Mouse (Mus musculus) layer of hippocampus, adult 18-20 months (tissue): ENCODE results near the gene Stkld1. TPM values are rescaled to one million over a fixed set of nuclear protein-coding genes. Genes with fewer than 3 reads are reported as not detected.

Experiments
- DNase-seq, 2 experiments: peaks; one replicate each; pipeline ENCODE4 v3.0.0; 2022; ENCODE audit warnings: low spot score in 2 of 2
- total RNA-seq, 2 experiments: library from RNA; stranded (reverse); gene quantifications; 2 replicates each; pipeline ENCODE4 v1.2.3; 2021

Stkld1 gene
- total RNA-seq, 2 experiments from 2014 or later: 0.15 to 0.30 TPM

DNA sequence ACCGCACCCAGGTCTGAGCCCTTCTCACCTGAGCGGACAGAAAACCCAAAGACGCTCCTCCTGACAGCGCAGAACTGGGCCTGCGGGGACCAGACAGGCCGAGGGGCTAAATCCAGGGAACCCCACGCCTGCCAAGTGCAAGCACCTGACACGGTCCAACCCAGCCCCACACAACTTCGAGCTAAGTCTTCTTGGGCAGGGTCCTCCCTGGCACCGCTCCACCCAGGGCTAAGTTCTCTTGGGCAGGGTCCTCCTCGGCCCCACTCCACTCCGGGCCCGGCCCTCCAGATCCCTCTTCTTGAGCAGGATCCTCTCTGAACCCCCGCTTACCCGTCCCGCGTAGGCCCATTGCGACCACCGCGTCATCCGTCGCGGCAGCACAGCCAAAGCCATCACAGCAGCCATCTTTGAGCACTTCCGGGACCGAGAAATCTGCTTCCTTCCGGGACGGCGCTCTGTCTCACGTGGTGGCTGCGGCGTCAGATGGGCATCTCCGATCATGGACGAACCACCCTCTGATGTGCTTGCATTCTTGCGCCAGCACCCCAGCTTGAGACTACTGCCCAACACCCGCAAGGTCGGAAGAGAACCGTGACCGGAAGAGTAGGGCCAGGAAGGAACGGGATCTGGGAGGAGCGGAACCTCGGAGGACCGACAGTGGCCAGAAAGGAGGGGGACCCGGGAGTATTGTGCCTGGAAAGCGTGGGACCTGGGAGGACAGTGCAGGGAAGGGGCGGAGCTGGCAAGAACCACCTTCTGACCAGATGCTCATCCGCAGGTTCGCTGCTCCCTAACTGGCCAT is 17.7 kb upstream of the Stkld1 start, which contains the start of the genes Surf2 and Surf1:
Gene Surf2, plus strand, starts transcription at position 441 of the 802 bp plus-strand sequence.
Gene Surf1, minus strand, starts transcription at position 604 of the 802 bp plus-strand sequence.
- DNase-seq: peak; percentile 86 to 89

DNA sequence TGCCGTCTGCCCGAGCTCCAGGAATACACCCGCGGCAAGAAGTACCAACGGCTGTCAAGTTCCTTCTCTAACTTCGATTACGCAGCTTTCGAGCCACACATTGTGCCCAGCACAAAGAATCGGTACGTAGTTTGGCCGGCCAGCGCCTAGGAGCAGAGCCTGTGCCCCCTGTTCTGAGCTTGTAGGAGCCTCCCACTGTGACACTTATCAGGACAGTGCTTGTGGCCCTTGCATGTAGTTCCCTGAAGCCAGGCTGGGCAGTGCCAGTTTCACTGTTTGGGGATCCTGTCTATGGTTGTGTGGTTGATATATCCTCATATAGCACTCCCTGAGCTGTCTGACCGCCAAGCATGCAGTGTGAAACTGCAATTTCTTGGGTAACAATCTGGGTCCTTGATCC is 17.1 kb upstream of the Stkld1 start:
- DNase-seq: no peak

DNA sequence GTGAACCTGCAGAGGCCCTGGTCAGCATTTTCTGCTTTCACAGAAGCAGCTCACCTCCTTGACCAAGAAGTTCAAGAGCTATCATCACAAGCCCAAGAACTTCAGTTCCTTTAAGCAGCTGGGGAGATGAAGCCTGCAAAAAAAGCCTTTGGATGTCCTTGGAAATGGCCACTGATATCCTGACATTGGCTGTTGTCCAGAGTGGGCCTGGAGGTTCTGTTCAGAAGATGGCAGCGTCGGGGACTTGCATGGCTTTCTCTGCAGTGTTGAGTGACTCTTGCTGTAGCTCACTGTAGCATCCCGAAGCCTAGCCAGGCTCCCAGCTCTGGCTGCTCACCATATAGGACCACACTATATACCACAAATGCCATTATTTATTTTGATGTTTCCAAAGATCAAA is 14.2 kb upstream of the Stkld1 start:
- no peak for DNase-seq

DNA sequence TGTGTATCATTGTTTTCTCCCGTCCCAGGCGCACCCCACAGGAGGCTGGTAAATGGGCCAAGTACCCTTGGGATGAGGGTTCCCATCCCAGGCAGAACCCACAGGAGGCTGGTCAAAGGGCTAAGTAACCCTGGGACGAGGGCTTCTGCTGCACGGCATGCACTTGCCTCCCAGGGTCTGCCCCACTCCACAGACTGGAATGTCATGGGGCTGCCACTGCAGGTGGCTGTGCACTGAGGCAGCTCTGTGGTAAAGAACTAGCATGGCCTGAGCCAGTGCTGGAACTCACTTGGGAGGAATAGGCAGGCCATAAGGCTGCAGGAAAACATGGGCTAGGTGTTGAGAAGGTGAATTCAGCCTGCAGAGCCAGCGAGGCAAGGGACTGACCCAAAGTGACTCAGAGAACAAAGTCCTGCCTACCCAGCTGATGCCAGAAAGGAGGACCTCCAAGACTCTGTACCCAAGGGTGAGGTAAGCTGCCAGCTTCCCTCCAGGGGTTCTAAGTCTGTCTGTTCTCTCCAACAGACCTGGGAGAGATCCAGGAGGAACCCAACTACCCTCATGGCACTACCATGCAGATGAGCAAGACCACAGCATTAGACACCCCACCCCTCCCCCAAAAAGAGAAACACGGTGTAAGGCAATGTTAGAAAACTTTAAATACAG is 13.5 kb upstream of the Stkld1 start:
- DNase-seq: no peak

DNA sequence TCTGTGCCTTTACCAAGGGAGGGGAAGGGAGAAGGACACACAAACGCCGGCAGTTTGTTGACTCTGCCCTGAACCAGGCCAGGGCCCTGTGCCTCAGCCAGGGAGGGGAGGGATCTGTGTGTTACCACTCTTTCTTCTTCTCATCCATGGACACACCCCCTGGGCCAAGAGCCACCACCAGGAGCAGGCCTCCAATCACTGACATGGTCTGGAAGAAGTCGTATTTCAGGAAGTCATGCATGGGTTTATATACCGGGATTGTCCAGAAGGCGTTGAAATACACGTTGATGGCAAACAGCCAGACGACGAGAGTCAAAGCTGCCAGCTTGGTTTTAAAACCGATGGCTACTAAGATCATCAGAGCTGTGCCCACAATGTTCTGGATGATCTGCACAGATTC is 12.1 kb upstream of the Stkld1 start:
- no peak for DNase-seq

DNA sequence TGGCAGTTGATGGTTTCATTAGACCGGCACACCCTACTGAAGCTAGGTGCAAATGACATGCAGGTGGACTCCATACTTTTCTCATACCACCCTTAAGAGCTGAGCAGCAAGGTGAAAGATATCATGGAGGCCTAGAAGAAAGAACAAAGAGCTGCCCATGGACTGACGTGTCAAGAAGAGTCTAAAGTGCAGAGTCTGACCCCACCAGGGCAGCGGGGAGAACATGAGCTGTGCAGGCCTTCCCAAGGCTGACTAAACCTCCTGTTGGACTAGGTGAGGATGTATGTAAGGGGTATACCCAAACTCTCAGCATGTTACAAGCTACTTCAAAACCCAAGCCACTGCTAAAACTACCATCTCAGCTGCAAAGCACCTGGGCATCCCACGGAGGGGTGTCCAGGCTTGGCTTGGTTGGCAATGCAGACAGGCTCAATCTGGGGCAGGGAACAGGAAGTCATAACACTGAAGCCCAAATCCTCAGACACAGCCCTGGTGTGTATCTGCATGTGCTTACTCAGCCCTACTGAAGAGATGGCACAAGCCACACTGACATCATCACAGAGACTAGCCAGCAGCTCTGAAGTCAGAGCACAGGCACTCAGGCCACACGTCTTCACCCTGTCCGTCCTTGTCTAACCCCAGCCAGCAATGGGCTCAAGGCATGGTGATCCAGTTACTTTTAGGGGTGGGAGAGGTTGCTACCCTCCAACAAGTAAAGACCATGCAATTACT is 5.9 kb upstream of the Stkld1 start:
- no peak for DNase-seq

DNA sequence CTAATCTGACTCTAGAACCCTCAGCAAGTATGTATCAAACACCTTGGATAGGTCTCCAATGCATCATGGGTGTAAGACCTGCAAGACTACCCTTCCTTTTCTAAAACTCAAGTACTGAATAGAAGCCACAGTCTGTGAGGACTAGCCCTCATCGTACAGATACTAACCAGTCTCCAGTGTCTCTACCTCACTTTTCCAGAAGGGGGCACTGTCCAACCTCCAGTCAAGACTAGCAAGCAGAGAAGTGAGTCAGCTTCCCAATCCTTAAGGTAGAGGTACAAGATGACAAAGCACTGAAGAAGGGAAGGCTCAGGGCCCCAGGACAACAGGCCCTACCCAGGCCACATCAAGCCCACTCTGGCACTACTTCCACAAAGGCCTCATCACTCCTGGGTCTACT is 3.5 kb upstream of the Stkld1 start:
- DNase-seq: peak; percentile 35 to 81

DNA sequence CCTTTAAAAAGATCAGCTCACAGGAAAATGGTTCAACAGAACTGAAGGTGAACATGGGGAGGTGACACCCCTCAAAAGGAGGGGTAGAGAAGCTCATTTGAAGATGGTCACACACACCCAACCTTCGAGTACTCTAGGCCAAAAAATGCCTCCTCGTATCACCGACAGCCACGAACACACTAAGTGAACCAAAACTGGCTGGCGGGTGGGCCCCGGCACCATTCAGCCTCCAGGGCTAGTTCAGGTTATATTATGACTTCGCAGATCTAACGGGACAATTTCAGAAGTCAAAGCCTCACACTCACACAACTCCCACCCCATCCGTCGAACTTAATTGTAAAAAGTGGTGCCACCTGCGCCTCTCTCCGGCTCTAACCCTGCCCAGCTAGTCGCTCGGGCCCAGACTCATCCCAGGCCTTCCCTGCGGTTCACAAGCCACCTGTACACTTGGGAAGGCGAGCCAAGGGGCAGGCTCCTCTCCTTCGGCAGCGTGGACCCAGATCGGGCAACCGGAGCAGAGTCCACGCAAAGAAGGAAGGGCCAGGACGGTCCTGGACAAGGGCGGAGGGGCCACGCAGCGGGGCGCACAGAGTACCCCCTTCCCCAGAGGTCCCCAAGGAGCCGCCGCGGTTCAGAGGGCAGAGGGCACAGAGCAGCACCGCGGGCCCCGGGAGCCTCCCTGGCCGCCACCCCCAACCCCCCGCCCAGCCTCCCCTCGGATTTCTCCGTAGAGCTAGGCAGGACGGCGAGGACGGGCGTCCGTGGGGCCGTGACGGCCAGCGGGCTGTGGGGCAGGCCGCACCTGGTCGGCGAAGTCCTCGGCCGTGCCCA is 1.2 kb upstream of the Stkld1 start:
- DNase-seq: no peak

DNA sequence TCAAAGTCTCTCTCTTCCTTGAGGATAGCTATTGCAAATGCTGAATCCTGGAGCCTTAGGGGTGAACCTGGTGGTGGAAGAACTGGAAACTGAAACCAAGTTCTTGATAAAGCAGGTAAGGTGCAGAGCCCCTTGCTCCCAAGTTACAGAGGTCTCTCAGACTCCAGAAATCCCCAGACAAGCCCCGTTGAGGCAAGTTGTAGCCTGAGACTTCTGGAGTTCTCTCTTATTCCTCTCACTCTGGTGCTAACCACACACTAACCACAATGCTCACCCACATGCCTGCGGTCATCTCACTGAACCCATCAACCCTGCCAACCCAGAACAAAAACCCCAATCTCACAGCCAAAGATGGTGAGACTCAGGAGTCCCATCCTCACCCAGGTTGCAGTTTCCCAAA is 1.4 kb downstream of the Stkld1 start:
- no peak for DNase-seq

DNA sequence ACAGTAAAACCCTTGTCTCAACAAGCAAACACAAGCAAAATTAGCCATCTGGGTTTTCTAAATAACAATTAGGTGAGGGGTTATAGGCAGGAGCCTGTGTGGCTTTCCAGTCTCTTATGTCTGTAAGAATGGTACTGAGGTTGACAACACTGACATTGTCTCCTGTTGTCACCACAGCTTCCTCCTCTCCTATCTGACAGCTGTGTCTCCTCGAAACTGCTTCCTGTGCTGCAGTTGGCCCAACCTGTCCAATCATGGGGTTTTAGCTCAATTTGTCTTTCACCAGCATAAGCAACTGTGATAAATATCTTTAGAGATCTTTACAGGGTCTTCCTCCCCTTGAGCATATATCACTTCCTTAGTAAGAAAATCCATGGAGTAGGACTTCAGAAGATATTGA is 2.6 kb downstream of the Stkld1 start:
- no peak for DNase-seq

DNA sequence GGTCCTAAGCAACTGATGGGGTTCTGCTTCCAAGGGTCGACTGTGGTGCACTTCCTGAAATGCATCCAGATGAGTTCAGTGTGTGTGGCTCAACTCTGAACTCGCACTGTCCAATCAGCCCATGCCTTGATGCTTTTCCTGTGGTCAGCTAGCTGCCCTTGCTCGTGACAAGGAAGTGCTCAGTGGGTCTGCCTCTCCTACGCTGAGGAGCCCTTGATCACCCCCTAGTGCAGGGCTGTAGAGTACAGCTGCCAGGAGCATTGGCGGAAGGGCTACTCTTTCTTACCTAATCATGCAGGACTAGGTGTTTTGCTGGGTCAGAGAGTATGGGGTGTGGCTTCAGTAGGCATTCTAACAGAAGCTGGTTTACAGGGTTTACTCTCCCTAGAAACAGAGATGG is 7.7 kb downstream of the Stkld1 start:
- no peak for DNase-seq

DNA sequence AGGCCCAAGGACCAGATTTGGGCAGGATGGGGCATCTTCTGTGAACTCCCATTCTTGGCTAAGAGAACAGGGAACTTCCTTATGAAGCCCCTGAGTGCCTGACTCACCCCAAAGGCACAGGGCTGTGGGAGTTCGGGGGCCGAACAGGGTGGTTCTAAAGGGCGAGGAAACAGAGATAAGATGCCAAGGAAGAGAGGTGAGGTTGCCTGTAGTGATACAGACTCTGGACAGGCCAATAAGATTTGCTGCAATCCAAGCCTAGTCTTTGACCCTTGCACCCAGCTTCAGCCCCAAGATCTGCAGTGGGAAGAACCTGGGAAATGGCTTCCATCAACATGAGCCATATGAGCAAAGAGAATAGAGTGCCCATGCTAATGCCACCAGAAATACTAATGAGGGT is 9.4 kb downstream of the Stkld1 start:
- no peak for DNase-seq

DNA sequence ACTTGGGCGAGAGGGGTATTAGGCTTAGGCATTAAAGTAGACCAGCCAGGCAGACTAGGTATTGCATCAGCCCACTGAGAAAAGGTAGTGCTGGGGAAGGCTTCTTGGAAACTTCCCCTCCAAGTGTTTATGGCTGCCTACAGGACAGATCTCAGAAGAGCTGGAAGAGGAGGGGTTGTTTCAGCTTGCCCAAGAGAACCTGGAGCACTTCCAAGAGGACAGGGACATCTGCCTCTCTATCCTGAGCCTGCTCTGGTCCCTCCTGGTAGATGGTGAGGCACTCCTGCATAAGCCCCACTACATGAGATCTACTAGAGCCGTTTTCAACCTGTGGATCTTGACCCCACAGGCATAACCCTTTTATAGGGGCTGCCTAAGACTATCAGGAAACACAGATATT is 16.6 kb downstream of the Stkld1 start:
- no peak for DNase-seq

DNA sequence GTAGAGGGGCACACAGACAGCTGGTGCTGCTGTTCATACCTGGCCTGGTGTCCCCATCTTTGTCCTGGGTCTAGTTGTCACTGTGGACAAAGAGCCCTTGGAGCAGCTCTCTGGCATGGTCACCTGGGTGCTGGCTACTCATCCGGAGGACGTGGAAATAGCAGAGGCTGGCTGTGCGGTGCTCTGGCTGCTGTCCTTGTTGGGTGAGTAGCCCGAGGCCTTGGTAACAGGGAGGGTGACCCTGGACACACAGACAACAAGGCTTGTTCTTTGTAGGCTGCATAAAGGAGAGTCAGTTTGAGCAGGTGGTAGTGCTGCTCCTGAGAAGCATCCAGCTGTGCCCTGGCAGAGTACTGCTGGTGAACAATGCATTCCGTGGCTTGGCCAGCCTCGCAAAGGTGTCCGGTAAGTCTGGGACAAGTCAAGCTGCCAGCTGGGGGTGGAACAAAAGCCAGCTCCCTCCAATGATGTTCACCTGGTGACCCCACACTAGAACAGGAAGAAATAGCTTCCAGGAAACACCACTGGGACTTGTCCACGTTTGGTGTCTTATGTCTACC is 17.6 kb downstream of the Stkld1 start:
- no peak for DNase-seq

DNA sequence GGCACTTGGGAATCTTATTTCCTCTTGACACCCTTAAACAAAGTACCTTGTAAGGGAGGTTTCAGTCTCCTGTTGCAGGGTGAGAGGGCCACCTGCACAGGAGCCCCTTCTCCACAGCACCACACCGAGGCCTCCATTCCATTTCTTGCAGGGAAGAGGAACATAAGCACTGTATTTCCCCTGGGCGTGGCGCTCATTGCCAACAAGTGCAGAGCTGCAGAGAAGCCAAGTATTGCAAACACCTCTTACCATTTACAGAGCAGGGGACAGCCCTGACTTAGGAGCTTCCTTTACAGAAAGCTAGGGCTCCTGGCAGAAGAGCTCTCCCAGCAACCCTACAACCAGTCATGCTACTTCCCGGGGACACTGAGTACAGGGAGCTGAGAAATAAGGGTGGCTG is 18.3 kb downstream of the Stkld1 start:
- no peak for DNase-seq

DNA sequence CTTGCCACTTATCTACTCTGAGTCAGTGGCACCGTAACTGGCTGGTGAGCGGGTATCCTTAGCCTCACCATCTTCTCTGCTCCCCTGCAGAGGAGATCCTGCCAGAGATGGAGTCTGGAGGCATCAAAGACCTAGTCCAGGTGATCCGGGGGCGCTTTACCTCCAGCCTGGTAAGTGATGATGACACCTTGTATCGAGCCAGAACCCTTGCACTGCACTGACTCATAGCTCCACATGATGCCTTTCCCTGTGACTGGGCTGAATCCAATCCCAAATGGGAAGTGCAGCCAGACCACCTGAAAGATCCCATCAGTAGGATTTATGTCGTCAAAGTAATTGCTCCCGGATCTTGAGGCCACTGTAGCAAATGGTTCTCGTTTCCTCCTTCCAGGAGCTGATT is 19.0 kb downstream of the Stkld1 start:
- no peak for DNase-seq

DNA sequence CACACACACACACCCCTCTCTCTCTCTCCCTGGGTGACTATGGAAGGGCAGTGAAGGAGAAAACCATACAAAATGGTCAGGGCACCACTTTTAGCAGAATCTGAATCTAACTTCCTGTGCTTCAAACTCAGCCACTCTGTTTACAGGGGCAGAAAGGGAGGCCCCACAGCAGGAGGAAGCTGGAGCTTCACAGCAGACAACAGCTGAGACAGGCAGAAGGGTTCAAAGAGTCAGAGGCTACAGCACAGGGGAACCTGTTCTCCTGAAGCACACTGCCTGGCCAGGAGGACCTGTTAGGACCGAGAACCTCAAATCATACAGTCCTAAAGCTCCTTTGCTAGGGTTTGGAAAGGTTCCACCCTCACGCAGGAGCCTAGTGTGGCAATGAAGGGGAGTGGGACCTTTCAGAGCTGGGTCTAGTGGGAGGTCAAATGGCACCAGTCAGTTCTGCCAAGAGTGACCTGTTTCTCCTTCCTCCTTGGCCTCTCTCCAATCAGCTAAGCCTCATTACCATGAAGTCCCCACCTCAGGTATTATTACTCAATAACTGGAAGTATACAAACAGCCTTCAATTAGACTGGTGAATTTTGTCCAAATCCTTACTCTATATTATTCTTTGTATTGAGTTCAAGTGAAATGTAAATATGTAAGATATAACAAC is 21.0 kb downstream of the Stkld1 start:
- DNase-seq: no peak

DNA sequence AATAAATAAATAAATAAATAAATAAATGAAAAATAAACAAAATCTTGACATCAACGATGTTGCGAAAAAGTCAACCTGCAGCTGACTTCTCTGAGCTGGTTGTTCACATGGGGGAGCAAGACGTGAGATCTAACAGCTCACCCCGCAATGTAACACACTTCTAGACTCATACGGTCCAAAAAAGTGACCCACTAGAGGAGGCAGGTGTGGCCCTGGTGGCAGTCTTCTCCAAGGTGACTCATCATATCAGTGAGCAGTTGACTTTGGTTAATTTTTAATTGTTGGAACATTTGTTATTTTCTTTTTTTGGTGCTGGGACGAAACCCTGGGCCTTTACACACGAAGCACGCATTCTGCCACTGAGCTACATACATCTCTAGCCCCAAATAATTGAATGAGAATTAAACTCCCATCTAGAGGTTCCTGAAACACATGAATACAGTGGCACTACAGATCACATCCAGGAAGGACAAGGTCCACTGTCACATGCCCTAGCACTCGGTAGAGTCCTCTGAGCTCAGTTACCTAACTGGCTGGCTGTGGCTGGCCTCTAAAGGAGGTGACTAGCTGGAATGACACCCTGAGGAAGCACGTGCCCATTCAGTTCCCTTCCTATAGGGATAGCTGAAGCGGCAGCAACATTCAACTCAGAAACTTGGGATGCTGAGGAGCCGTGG is 23.1 kb downstream of the Stkld1 start:
- no peak for DNase-seq

DNA sequence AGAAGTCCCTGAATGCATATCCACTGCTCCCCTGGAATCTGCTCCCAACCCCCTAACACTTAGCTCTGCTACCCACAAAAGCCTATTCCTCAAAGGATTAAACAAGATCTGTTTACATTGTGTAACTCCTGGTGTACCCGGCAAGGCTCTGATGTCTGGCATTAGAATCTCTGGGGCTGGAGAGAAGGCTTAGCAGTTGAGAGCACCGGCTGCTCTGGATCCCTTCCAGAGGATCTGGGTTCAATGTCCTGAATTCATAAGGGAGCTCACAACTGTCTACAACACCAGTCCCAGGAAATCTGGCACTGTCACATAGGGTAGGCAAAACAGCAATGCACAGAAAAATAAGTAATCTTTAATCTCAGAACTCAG is 23.6 kb downstream of the Stkld1 start:
- no peak for DNase-seq

DNA sequence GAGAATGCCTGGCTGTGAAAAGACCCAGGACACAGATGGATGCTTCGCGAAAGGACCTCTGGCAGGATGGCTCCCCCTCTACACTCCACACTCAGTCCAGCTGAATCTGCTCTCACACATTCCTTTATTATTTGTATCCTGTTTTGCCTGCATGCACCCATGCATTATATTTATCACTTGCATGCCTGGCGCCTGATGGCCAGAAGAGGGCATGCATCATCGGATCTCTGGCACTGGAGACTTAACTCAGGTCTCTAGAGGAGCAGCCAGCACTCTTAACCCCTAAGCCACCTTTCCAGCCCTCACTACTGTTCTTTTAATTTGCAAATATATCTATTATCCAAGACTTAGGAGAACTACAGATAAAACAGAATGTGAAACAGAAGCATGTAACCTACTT is 26.9 kb downstream of the Stkld1 start:
- DNase-seq: no peak
